Mouse (Mus musculus): ENCODE results near the gene Pcdh11x.

DNA sequence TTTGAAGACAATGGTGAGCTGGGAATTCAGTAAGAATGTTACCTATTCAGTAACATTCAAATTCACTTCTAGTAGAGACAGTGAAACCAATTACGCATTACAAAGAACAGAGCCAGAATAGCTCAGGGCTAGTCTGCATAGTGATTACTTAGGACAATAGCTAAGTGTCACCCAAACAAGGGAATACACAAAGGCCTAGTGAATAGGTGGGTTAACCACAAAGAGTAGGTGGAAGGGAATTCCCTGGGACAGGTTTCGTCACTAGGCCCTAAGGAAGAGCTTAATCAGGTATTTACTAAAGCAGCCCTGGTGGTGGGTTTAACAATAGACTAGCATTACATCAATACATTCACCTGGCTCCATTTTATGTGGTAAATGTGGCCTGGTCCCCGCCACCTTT lies 654.5 kb downstream of the Pcdh11x start:
- TF ChIP-seq CTCF (IDR thresholded peaks at IDR 0.05; ENCODE audit: extremely low read depth, insufficient read length, insufficient replicate concordance, low read depth, low read length) (no peak), POLR2A (IDR thresholded peaks at IDR 0.05; ENCODE audit: low read depth, low read length) (no peak)

All from small intestine, adult 2 months (tissue).